Mouse (Mus musculus): ENCODE results near the gene Kpna3. TPM values are rescaled to one million over a fixed set of nuclear protein-coding genes. Genes with fewer than 3 reads are reported as not detected.

Gene Kpna3
- total RNA-seq, 4 experiments from 2014 or later, result 51.4 to 63.7 (median 59.9) TPM

- no peak for DNase-seq (ENCODE audit: low spot score)
Observed at GRCm38 (mm10) chr14:61321200-61321599, 118.5 kb downstream of the Kpna3 start.

DNA sequence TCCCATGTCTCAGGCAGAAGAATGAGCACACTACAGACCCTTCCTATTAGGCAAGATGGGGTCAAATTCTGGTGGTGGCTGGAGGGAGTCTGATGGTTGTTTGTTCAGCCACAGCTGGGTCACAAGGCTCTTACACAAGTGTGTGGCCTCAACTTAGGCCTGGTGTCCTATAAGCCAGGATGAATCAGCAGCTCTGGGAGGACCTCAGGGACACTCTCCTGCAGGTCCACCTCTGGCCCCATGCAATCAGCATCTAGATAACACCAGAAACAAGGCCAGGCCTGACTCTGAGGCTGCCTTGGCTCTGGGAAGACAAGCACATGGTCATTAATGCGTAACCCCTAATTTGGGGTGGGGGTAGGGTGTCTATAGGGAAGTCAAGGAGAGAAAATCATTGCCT is 118.9 kb downstream of the Kpna3 start:
- no peak for DNase-seq (ENCODE audit: low spot score)

- peak; percentile 29 for DNase-seq (ENCODE audit: low spot score)
Observed at GRCm38 (mm10) chr14:61316861-61317260, 122.8 kb downstream of the Kpna3 start.

Other genes with a start within 250 kb of the Kpna3 start
- 100 to 1,000 TPM; 202 to 221 (median 214) TPM for gene Sgcg, start 181.4 kb downstream of the Kpna3 start, total RNA-seq (2022)
- gene Arl11, start 130.1 kb downstream of the Kpna3 start, total RNA-seq (2022), result under 1 TPM; 0.47 to 0.86 (median 0.79) TPM
- 1 to 10 TPM; 1.3 to 1.6 (median 1.4) TPM for gene Ebpl, start 79.4 kb downstream of the Kpna3 start, total RNA-seq (2022)
- 10 to 100 TPM; 52.6 to 61.9 (median 58.5) TPM for gene Spryd7, start 117.0 kb upstream of the Kpna3 start, total RNA-seq (2022)
- 1 to 10 TPM; 7.1 to 8.6 (median 8.1) TPM for gene Trim13, start 158.4 kb upstream of the Kpna3 start, total RNA-seq (2022)
- under 1 TPM in 2 of 4 experiments, not detected in 2; 0.12 to 0.16 TPM for gene Kcnrg, start 167.6 kb upstream of the Kpna3 start, total RNA-seq (2022)